Mouse (Mus musculus) thymus, adult 2 months (tissue): ENCODE results near the gene Med20. TPM values are rescaled to one million over a fixed set of nuclear protein-coding genes. Genes with fewer than 3 reads are reported as not detected.
"Not testable (repeated sequence)": the region's sequence is repeated elsewhere in the genome, so short reads cannot be mapped to it uniquely, and the experiment has no call there.

ENCODE experiments used
- DNase-seq: peaks from one replicate; pipeline ENCODE4 v3.0.0; 2021
- H3K27ac ChIP-seq: fragments of 200-500 bp; 2 replicates; pipeline ENCODE4 v1.5.1; 2012; ENCODE audit warnings: low read length, control low read depth; ENCODE audit not compliant: control insufficient read depth, insufficient read depth
- H3K27me3 ChIP-seq: fragments of 200-500 bp; 2 replicates; pipeline ENCODE4 v1.6.1; 2012; ENCODE audit warnings: mild to moderate bottlenecking, low read length, moderate library complexity, mixed read lengths; ENCODE audit not compliant: control insufficient read depth, insufficient read depth
- H3K36me3 ChIP-seq: fragments of 200-500 bp; 2 replicates; pipeline ENCODE4 v1.6.1; 2012; ENCODE audit warnings: mild to moderate bottlenecking, low read length, moderate library complexity; ENCODE audit not compliant: control insufficient read depth, insufficient read depth
- H3K4me1 ChIP-seq: fragments of 200-500 bp; replicated peaks from 2 replicates; pipeline ENCODE4 v1.6.1; 2012; ENCODE audit warnings: low read length; ENCODE audit not compliant: control insufficient read depth, insufficient read depth
- H3K4me3 ChIP-seq: fragments of 200-500 bp; 2 replicates; pipeline ENCODE4 v1.5.1; 2012; ENCODE audit warnings: mild to moderate bottlenecking, low read length, control low read depth, moderate library complexity; ENCODE audit not compliant: control insufficient read depth, insufficient read depth
- CTCF ChIP-seq: fragments of 200-500 bp; IDR thresholded peaks from 2 replicates; pipeline ENCODE4 v1.5.1; 2012; ENCODE audit warnings: mild to moderate bottlenecking, control low read depth, low read length, moderate library complexity, borderline replicate concordance; ENCODE audit not compliant: control insufficient read depth, poor library complexity, insufficient read depth; ENCODE audit errors: extremely low read depth
- POLR2A ChIP-seq: fragments of 200-500 bp; IDR thresholded peaks from 2 replicates; pipeline ENCODE4 v1.6.1; 2012; ENCODE audit warnings: mild to moderate bottlenecking, low read length, control low read depth, moderate library complexity; ENCODE audit not compliant: control insufficient read depth, poor library complexity, insufficient read depth; ENCODE audit errors: extremely low read depth
- WGBS: fragments of 180-500 bp; shearing (Covaris S2); methylation state at CpG from one replicate; pipeline ENCODE4 v1.1.7; 2018; 5-methylcytosine and 5-hydroxymethylcytosine counted together
- polyA plus RNA-seq: library from polyadenylated mRNA; depleted of rRNA; stranded (reverse); fragments of >200 nt; gene quantifications from 2 replicates; pipeline ENCODE4 v1.2.3, GENCODE M21; 2012

Gene Med20
- polyA plus RNA-seq, 1 experiment = 56.4 TPM

- Histone ChIP-seq H3K4me1 (peaks cover 61% of the 10 kb centered on the region), H3K4me3 (peak overlapping the region; percentile 92), H3K27ac (peak overlapping the region; percentile 94), H3K36me3 (peaks cover 51% of the 10 kb centered on the region), H3K27me3 (no peaks in the 10 kb centered on the region)
- DNase-seq = peak; percentile 73
- TF ChIP-seq CTCF (no peak), POLR2A (peak; percentile 64)
- 3% methylated on average over 21 of the region's 21 CpGs for WGBS
These were observed 15.9 kb upstream of the Med20 start for GRCm38 (mm10) chr17:47595248-47596161.

DNA sequence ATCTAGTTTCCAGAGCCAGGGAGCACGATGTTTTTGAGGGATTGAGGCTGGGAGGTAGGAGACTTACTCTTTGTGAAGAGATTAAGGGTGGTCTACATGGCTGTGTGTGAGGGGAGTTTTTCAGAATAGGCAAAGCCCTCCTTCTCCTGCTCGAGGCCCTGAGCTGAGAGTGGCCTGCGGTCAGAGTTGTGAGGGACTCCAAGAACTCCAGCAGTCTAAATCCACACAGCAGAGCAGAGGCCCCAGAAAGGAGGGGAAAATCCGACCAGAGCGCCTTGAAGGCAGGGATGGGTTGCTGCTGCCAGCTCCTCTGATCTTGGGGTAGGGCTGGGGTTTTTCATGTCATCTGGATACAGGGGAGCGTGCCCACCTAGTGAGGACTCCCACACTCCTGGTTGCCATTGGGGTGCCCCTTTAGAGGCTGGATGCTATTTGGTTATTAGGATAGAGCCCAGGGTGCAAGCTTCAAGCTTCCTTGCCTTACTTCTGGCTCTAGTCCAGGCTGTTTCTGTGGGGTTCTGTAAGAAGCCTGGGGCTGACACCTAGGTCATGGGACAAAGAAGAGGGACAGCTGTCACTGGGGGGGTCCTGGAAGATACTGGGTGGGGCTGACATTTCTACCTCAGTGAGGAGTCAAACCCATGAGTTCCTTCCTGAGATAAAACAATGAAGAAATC, 15.1 kb upstream of the Med20 start:
- WGBS = 63% methylated on average over 6 of the region's 6 CpGs
- Histone ChIP-seq H3K4me1 (peaks cover 69% of the 10 kb centered on the region), H3K27me3 (no peaks in the 10 kb centered on the region), H3K36me3 (peaks cover 53% of the 10 kb centered on the region), H3K27ac (peak overlapping the region; percentile 94), H3K4me3 (peak overlapping the region; percentile 92)
- no peak for TF ChIP-seq CTCF
- no peak for TF ChIP-seq POLR2A
- no peak for DNase-seq

DNA sequence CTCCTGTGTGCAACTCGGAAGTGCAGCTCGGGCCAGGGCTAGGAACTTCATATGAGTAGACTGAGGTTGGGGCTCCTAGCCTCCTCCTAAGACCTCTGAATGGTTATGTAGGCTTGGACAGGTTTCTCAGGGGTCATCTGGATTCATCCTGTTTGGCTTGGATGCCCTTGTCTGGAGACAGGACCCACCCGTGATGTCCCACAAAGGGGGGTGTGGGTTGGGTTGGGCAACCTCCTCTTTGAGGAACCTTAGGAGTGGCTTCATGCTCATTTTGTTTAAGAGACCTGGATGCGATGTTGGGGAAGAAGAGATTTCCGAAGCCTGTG, 14.6 kb upstream of the Med20 start:
- DNase-seq = no peak
- no peaks in the 10 kb centered on the region for H3K27me3 ChIP-seq
- 72% methylated on average over 5 of the region's 5 CpGs for WGBS
- H3K27ac ChIP-seq = peak overlapping the region; percentile 94
- no peak for TF ChIP-seq CTCF
- TF ChIP-seq POLR2A = no peak
- H3K4me1 ChIP-seq = peaks cover 74% of the 10 kb centered on the region
- peak overlapping the region; percentile 92 for H3K4me3 ChIP-seq
- peaks cover 58% of the 10 kb centered on the region for H3K36me3 ChIP-seq

DNA sequence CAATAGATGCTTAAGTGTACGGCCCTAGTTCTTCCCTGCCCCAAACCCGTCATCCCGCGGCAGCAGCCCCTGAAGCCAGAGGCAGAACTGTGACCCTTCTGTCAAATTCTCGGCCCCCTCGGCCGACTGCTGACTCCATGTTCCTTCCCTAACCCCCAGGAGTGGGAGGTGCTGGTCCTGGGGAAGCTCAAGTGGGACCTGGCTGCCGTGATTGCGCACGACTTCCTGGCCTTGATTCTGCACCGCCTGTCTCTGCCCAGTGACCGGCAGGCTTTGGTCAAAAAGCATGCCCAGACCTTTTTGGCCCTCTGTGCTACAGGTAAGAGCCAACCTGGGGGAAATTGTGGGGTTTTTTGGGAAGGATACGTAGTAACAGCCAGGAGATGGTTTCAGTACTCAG, 14.1 kb upstream of the Med20 start:
- peak overlapping the region; percentile 94 for H3K27ac ChIP-seq
- peak overlapping the region; percentile 92 for H3K4me3 ChIP-seq
- no peaks in the 10 kb centered on the region for H3K27me3 ChIP-seq
- H3K36me3 ChIP-seq = peaks cover 62% of the 10 kb centered on the region
- DNase-seq = peak; percentile 35
- 88% methylated on average over 13 of the region's 13 CpGs for WGBS
- H3K4me1 ChIP-seq = peaks cover 74% of the 10 kb centered on the region
- TF ChIP-seq CTCF = no peak
- TF ChIP-seq POLR2A = no peak

GRCm38 (mm10) chr17:47597838-47598579, 13.4 kb upstream of the Med20 start:
- Histone ChIP-seq H3K27ac (peak overlapping the region; percentile 94), H3K27me3 (no peaks in the 10 kb centered on the region), H3K4me1 (peaks cover 68% of the 10 kb centered on the region), H3K4me3 (peak overlapping the region; percentile 92), H3K36me3 (peaks cover 66% of the 10 kb centered on the region)
- peak; percentile 58 for DNase-seq
- WGBS = 22% methylated on average over 10 of the region's 10 CpGs
- TF ChIP-seq CTCF (peak; percentile 75; the same call in 1 of the 2 replicates), POLR2A (no peak)

DNA sequence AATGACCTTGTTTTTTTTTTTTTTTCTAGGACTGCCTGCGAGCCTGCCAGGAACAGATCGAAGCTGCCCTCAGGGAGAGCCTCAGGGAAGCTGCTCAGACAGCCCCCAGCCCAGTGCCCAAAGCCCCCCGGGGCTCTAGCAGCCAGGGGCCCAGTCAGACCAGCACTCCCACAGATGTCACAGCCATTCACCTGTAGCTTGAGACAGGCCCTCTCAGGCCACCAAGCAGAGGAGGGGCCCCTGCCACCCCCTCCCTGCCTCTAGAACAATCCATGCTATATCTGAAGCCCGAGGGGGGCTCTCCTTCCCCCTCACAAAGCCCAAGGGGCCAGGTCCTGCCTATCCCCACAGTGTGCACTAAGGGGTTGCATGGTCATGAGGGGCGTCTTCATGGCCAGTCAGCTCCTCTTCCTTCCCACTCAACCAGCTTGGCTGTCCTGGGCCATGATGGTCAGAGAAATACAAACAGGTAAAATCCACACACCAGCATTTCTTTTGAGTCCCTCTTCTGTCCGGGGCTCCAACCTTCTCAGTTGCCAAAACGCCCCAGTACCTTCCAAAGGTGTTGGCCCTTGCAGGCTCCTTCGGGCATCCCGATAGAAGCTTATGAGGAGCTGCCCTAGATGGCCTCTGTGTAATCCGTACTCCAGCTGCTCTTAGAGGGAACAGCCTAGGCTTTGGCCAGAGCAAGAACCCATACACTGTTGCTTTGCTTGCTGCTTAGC, 12.6 kb upstream of the Med20 start:
- not testable (repeated sequence) for H3K27me3 ChIP-seq, DNase-seq
- peaks cover 67% of the 10 kb centered on the region for H3K4me1 ChIP-seq
- WGBS = 67% methylated on average over 10 of the region's 10 CpGs
- peak overlapping the region; percentile 94 for H3K27ac ChIP-seq
- peak overlapping the region; percentile 28 for H3K4me3 ChIP-seq
- H3K36me3 ChIP-seq = peaks cover 67% of the 10 kb centered on the region
